14 mouse cellular contexts compared by ENCODE assay signal in the genomic region with DNA sequence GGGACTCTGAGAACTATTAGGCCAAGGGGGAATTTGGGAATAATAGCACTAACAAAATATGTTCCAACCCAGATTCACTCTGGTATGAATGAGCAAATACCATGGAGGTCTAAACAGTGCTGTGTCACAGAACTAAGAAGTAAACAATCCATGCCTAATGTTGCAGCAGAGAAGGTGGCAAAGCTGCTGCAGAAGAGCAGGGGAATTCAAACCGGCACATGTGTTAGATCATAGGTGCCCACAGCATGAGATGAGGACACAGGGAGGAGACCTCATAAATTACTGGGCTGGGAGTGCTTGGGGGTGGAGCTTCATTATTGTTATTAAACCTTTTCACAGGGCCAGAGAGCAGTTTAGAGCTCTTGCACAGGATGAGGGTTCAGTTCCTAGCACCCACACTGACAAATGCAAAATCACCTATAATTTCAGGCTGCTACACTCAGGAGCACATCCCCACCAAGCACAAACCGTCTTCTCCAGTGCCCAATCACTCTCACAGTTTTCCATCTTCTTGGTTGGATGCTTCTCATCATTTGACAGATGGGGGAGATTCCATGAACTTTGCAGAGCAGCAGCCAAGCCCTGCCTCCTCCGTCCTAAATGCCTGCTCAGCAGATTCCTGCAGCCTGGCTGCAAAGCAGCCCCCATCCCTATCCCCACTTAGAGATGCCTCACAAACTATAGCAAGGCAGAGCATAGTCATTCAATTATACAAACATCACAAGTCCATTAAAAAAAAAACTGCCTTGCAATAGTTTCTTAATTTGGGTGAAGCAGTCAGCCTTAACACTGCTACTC.
DNase-seq lines count a peak whose midpoint lies in the region; ATAC-seq lines count a peak whose summit lies in the region.
"Had no signal": no experiment of that assay in that cellular context is flagged by ENCODE, and none has a peak within 500 bp of the region (broad histone marks: within the 10 kb centered on the region; RNA-seq: fewer than 3 reads in every experiment).

No protein-coding gene starts in this region.

- no peaks in the 10 kb centered on the region for H3K36me3 ChIP-seq in hindbrain, embryonic 12.5 days
- H3K36me3 ChIP-seq in neural tube, embryonic 15.5 days = no peaks in the 10 kb centered on the region
- H3K36me3 ChIP-seq: heart, embryonic 10.5 days; liver, embryonic 13.5 days; midbrain, embryonic 12.5 days had no signal

- H3K4me2 ChIP-seq in hindbrain, embryonic 12.5 days (replicated peaks) = no peak overlapping the region
- H3K4me2 ChIP-seq in neural tube, embryonic 15.5 days = no peak overlapping the region
- H3K4me2 ChIP-seq: liver, embryonic 13.5 days; midbrain, embryonic 12.5 days had no signal

- H3K27ac ChIP-seq in hindbrain, embryonic 12.5 days = no peak overlapping the region
- H3K27ac ChIP-seq in neural tube, embryonic 15.5 days (replicated peaks) = peak overlapping the region; percentile 61
- H3K27ac ChIP-seq: heart, embryonic 10.5 days; liver, embryonic 13.5 days; midbrain, embryonic 12.5 days had no signal

- no peak overlapping the region for H3K4me3 ChIP-seq in hindbrain, embryonic 12.5 days
- no peak overlapping the region for H3K4me3 ChIP-seq in neural tube, embryonic 15.5 days (replicated peaks)
- H3K4me3 ChIP-seq: erythroblast, embryonic 14.5 days; heart, embryonic 10.5 days; liver, embryonic 13.5 days; midbrain, embryonic 12.5 days had no signal

- H3K9me3 ChIP-seq in hindbrain, embryonic 12.5 days (replicated peaks) = no peaks in the 10 kb centered on the region
- no peaks in the 10 kb centered on the region for H3K9me3 ChIP-seq in neural tube, embryonic 15.5 days (replicated peaks)
- H3K9me3 ChIP-seq: heart, embryonic 10.5 days; liver, embryonic 13.5 days; midbrain, embryonic 12.5 days had no signal

- ATAC-seq in hindbrain, embryonic 12.5 days (ENCODE audit: low FRiP score) = peak; percentile 62; the same call in 1 of the 2 replicates
- ATAC-seq in neural tube, embryonic 15.5 days (ENCODE audit: low FRiP score) = peak; percentile 77

- DNase-seq in kidney, postnatal 14 days = peak; percentile 22
- DNase-seq in kidney, postnatal 36 days = no peak
- peak; percentile 33 for DNase-seq in embryo, embryonic 10.5 days (ENCODE audit: low spot score)
- no peak for DNase-seq in frontal cortex, postnatal 14 days (ENCODE audit: low spot score in 2 of 2)
- no peak for DNase-seq in cerebellum, adult 8-10 months
- DNase-seq: adrenal gland, adult 8-10 months; cerebellum, adult 18-20 months; liver, embryonic 13.5 days; spleen, adult 18-20 months had no signal

- H3K9ac ChIP-seq in hindbrain, embryonic 12.5 days = no peak overlapping the region
- H3K9ac ChIP-seq in neural tube, embryonic 15.5 days (replicated peaks) = no peak overlapping the region
- H3K9ac ChIP-seq: liver, embryonic 13.5 days; midbrain, embryonic 12.5 days had no signal

- 26% methylated on average over 3 of the region's 3 CpGs for WGBS in hindbrain, embryonic 12.5 days
- WGBS in neural tube, embryonic 15.5 days = 11% methylated on average over 3 of the region's 3 CpGs

- H3K27me3 ChIP-seq in hindbrain, embryonic 12.5 days = no peaks in the 10 kb centered on the region
- no peaks in the 10 kb centered on the region for H3K27me3 ChIP-seq in neural tube, embryonic 15.5 days (replicated peaks)
- H3K27me3 ChIP-seq: liver, embryonic 13.5 days; midbrain, embryonic 12.5 days had no signal

- H3K4me1 ChIP-seq in hindbrain, embryonic 12.5 days = peaks cover 20% of the 10 kb centered on the region
- peaks cover 18% of the 10 kb centered on the region for H3K4me1 ChIP-seq in neural tube, embryonic 15.5 days
- H3K4me1 ChIP-seq: heart, embryonic 10.5 days; liver, embryonic 13.5 days; midbrain, embryonic 12.5 days had no signal

Comparison
In these comparisons a context has a peak if more than half of its experiments do, and no peak if none do; other contexts are left out.
1. DNase-seq: peak in kidney, postnatal 14 days (single experiment) and embryo, embryonic 10.5 days (single experiment); none in kidney, postnatal 36 days (0 of 2), frontal cortex, postnatal 14 days (0 of 2) and cerebellum, adult 8-10 months (single experiment).